Mouse (Mus musculus) hematopoietic stem cell, adult 5-6 weeks (primary cell): ENCODE results near the gene Tcte1. TPM values are rescaled to one million over a fixed set of nuclear protein-coding genes. Genes with fewer than 3 reads are reported as not detected.

Experiments used
- ATAC-seq, 2 experiments: fragments of 125-278 bp in 1 of 2; replicated peaks in 1 of 2; 2 replicates each; pipeline ENCODE4 v1.8.0; 2016 to 2017; ENCODE audit warnings: inconsistent platforms in 2 of 2, mild to moderate bottlenecking in 2 of 2, moderate number of reproducible peaks in 2 of 2, low read depth in 1 of 2, moderate TSS enrichment in 1 of 2; ENCODE audit not compliant: low FRiP score in 2 of 2, poor library complexity in 2 of 2, severe bottlenecking in 2 of 2, insufficient read depth in 1 of 2, low TSS enrichment in 1 of 2
- total RNA-seq: library from RNA; stranded (forward); fragments of 172-1452, 232-1000 nt; gene quantifications from 2 replicates; pipeline ENCODE4 v1.2.3, GENCODE M21; 2017

The Tcte1 gene
- total RNA-seq, 1 experiment from 2014 or later: not detected

- ATAC-seq: no peak
These were observed 18.9 kb downstream of the Tcte1 start for GRCm38 (mm10) chr17:45542129-45542528.

GRCm38 (mm10) chr17:45542705-45543104 is 19.5 kb downstream of the Tcte1 start:
- ATAC-seq: no peak

DNA sequence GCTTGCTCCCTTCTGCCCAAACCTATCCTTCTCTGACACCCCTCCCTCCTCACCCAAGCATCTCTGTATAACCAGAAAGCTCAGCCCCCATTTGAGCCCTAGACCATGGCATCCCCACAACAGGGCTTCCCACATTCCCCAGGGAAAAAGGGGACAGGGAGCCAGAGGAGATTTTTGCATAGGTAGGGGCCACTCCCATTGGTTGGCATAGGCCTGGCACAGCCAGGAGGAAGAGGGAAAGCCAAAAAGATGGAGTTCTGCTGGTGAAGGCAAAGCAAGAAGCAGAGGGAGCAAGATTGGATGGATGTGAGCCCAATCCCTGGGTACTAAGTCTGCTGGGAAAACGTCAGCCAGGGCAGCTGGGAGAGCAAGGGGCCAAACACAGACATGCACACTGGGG is 19.9 kb downstream of the Tcte1 start:
- ATAC-seq: no peak

DNA sequence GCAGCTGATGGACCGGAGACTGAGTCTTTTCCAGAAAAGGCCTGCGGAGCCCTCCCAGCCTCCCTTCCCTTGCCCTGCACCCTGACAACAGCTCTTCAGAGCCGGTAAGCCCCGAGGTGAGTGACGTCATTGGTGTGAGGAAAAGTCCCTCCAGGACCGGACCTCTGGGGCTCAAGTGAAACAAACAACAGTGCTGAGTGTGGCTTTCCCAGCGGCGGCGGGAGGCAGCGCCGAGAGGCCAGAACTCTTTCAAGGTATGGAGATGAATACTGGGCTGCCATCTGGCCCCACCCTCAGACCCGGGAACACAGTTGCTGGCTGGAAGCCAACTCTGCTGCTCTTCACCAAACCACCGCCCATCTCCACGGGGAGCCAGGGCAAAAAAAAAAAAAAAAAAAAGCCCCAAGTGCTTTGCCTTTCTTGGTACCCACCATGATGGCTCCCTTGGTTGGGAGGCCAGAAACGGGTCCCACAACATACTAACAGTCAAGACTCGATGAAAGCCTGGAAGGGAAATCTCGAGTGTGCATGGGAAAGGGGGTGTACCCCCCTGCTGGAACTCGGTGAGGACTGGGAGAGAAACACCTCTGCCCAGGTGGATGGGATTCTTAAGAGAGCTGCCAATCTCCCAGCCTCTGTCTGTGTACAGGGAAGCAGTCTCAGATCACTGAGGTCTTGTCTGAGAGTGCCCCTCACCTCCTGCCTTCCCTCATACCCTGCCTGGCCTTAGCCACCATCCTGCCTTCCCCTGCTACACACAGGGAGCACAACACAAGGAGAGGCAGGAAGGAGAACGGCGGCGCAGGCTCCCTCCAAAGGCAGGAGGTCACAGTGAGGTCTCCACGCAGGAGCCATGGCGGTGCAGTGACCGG is 21.0 kb downstream of the Tcte1 start:
- no peak for ATAC-seq

GRCm38 (mm10) chr17:45544873-45545277 is 21.6 kb downstream of the Tcte1 start:
- peak in 1 of 2 experiments; percentile 2; a peak in 1 of 4 replicates for ATAC-seq

GRCm38 (mm10) chr17:45545278-45545961 is 22.2 kb downstream of the Tcte1 start:
- ATAC-seq: 0 out of 4 replicates have a peak, but pooled peaks of 1 of the 2 experiments have one; percentile 26

- ATAC-seq: no peak
These were observed 23.7 kb downstream of the Tcte1 start for GRCm38 (mm10) chr17:45546941-45547340.

DNA sequence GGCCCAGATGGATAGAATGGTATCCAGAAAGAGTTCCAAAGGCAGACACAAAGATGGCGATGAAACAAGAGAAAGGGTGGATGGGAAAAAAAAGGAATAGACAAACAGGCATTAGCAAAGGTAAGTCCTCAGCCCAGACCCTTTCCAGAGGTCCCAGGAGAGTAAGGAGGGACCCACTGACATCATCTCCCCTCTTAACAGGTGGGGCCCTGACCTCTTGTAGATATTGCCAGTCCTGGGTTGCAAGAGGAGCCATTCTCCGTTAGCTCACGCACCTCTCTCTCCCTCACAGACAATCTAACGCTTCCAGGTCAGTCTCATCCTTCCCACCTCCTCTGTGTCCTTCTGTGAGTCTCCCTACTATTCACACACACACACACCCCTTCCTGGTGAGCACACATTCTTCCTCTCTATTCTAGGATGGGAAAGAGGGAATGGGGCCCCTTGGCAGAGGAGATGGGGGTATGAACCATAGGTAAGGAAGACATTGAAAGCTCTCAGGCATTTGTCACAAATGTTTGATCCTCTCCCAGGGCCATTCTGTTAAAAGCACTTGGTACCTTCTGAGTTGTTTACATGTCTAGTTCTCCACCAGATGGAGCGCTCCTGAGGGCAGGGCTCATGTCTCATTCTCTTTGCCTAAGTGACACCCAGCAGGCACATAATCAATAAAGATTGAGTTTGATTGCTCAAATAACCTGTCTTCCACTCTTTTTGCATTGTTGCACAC is 24.4 kb downstream of the Tcte1 start:
- no peak for ATAC-seq

DNA sequence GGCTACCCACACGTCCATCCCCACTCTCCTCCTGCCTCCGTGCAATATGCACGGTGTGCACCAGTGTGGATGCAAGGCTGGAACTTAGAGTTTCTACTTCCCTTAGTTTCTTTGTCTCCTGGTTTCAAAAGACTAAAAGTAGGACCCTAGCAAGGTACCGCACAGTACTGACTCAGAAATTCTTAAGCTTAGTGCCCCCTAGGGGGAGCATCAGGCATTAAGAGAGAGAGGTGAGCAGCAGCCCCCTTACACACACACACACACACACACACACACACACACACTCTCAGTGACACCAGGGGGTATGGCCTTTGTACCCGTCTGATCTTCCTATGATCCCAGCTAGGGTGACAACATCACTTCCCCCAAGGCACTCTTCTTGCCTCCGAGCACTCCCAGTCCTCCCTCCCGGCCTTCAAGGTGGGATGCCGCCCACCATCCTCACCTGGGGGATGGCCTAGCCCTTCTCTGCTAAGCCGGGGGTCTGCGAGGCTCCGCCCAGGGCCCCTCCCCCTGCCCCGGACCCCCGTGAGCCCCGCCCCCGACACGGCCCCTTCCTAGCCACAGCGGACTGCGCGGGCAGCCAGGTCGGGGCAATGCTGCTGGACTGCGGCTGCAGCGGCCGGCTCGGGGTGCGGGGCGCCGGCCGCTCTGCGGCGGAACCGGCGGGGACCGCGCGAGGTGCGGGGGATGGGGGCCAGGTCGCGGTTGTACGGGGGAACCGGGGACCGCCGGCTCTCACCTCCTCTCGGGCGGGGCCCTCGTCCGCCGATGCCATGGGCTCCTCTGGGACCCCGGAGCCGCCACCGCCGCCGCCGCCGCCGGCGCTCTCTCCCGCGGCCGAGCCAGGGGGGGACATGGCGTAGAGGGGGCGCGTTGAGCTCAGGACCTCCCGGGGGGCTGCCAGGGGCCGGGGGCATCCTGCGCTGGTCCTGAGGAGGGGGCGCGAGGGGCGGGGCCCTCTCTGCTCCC is 25.6 kb downstream of the Tcte1 start:
- ATAC-seq: no peak

- ATAC-seq: no peak
These were observed 26.5 kb downstream of the Tcte1 start, which contains the start of gene Tmem151b for GRCm38 (mm10) chr17:45549617-45550181. TSS of gene Tmem151b (minus strand) at chr17:45549677.

DNA sequence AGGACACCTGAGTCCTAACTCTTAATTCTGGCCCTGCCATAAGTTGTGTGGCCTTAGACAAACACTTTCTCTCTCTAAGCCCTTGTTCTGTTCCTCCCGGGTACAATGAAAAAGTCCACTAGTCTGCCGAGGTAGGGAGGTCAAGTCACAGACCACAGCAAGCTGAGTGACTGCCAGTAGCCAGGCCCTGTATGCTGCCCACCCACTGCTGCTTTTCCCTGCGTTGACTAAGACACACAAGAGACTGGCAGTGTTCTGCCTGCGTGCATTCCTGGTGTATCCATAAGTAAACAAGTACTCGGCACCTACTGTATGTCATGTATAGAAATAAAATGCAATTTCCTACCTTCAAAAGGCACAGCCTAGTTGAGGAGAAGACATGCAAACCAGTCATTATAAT is 27.0 kb downstream of the Tcte1 start:
- no peak for ATAC-seq

- no peak for ATAC-seq
These were observed 28.1 kb downstream of the Tcte1 start for GRCm38 (mm10) chr17:45551249-45551796.

DNA sequence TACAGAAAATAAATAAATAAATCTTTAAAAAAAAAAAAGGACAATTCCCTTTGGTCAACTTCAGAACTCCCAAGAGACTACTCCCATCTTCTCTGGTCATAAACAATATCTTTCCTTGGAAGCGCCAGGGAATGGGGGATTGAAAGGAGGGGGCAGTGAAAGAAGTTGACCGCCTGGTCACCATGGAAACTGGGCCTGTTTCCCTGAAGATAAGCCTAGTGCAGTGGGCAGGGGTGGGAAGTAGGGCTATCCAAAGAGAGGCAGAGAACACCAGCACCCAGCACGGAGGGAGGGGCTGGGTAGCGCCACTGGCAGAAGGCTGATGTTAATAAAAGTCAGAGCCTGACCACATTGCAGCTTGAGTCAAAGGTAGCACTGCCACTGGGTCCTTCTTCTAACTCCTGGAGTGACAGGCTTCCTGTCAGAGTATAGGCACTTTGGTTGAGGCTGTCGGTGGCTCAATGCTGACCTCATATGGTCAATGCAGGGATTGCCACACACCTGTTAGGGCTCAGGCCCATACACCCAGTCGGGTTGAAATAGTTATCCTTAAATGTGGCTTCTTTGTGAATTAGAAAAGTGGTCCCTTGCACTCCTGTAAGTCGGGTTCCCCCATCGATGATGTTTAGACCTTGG is 28.7 kb downstream of the Tcte1 start:
- ATAC-seq: peak; percentile 66 to 70

DNA sequence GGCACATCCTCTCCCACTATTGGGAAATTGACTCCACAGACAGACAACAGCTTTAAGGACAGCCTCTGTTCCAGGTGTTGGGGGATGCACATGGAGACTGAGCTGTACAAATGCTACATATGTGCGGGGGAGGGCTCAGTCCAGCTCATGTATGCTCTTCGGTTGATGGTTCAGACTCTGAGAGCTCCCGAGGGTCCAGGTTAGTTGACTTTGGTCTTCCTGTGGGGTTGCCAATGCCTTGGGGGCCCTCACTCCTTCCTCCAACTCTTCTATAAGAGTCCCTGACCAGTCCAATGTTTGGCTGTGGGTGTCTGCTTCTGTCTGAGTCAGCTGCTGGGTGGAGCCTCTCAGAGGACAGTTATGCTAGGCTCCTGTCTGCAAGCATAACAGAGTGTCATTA is 29.8 kb downstream of the Tcte1 start:
- ATAC-seq: no peak

DNA sequence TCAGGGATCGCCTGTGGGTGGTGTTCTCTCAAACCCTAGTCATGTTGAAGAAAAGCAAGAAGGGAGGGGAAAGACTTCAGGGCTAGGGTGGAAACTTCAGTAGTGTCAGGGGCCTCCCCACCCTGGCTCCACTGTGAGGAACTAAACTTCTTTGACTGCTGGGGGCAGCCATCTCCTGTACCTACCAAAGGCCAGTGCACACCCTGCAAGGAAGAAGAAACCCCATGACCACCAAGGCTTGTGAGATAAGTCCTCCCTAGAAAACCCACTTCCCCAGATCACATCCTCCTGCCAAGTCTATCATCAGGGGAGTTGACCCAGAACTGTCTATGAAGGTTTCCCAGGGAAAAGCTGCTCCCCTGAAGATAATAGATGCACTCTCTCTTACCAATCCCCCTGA is 31.2 kb downstream of the Tcte1 start:
- no peak for ATAC-seq
